Mouse (Mus musculus): Measurements from ENCODE around the gene Cbx3.

DNA sequence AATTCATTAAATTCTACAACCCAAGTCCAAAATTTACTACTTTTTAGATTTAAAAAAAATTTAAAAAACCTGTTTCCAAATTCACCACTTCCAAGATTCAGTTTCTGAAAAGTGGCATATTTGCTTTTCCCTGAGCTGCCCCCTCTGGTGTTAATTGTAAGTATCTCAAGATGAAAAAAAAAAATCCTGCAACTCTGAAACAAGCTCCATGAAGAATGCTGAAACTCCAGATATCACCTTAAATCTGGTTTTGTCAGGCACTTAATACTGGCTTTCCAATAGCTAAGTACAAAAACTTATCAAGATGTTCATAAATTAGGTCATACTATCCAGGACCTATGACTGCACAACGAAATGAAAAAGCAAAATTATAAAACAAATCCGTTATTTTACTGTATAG lies 2.5 kb upstream of the Cbx3 start:
- 0 out of 2 replicates have a peak, but pooled peaks have one; percentile 13 for TF ChIP-seq CTCF (conservative IDR thresholded peaks at IDR 0.05; ENCODE audit: low read length)
- no peak for TF ChIP-seq POU5F1 (IDR thresholded peaks at IDR 0.05; ENCODE audit: borderline replicate concordance, low read length)

Data from E14TG2a.4 (cell line).